Mouse (Mus musculus) heart, postnatal 25 days (tissue): ENCODE measurements around the gene Agbl1. TPM values are rescaled to one million over a fixed set of nuclear protein-coding genes. Genes with fewer than 3 reads are reported as not detected.
"Not testable (repeated sequence)": the region's sequence is repeated elsewhere in the genome, so short reads cannot be mapped to it uniquely, and the experiment has no call there.

Experiments
- DNase-seq: peaks from one replicate; pipeline ENCODE4 v3.0.0; 2022; ENCODE audit warnings: low spot score
- intact Hi-C: fragments of 180-260 bp; cut with DNase I; formaldehyde crosslinking; loops from one replicate; pipeline ENCODE4 v1.15.1; 2025
- total RNA-seq, 2 experiments: library from RNA; stranded (reverse); gene quantifications; 2 replicates each; pipeline ENCODE4 v1.2.3; 2021

Gene Agbl1
- total RNA-seq, 2 experiments from 2014 or later = 0.08 to 0.23 TPM

DNA sequence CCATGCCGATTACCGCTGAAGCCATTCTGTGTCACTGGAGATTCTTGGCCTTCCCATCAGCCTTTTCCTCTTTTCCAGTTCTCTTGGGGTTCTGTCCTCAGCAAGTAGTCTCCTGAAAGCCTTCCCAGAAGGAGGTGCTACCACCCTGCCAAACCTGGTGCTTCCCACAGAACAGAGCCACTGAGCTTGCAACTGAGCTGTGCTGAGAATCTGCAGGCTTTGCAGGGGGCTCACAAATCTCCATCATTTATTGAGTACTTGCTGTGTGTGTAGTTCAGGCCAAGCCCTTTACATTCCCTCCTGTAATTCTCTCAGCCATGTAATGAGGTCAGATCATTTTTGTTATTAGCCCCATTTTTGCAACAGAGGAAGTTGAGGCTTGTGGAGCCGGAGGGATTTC, 322.2 kb downstream of the Agbl1 start:
- intact Hi-C loops = no loop called here
- DNase-seq = no peak

DNA sequence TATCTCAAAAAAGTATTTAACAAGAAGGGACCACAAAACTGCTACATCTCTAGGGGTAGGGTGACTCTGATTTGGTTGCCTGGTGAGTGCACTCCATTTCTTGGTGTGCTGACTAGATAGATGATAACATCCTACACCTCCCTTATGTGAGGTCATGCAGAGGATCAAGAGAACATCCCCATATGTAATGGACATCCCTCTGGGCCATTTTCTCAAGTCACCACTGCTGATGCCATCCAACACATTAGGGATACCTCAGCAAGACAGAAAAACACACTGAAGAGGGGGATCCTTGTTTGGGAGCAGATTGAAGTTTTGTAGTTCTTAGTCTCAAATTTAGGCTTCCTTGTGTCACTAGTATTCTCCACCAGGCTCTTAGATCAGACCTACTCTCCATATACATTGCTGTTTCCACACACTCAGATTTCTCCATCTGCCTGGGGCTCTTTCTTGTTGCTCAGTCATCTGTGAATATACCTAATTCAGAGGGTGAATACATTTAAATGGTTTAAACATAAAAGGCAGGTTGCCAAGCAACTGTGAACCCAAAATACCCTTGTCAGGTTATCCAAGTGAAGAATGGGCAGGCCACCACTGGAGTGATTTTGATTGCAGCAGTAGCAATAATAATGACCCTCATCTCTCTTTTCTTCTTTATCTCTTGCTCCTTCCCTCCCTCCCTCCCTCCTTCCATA, 331.0 kb downstream of the Agbl1 start:
- no peak for DNase-seq
- intact Hi-C loops = no loop called here

DNA sequence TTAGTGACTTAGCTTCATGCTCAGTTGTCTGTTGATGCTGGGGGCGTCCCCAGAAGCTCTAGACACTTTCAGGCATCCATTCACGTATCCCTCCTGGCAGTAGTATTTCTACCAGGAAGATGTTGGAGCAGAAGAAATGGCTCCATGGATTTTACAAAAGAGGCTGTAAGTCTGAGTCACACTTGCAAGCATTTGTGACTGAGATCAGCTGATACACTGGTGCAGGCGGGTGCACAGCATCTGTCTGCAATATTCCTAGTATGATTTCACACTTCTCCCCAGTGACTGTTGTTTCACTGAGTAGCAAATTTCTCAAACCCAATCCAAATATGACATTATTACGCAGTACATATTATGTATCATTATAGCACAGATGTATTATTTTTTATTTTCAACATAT, 332.8 kb downstream of the Agbl1 start:
- intact Hi-C loops = no loop called here
- DNase-seq = no peak

GRCm38 (mm10) chr7:76594566-76595079, 364.9 kb downstream of the Agbl1 start:
- intact Hi-C loops = no loop called here
- DNase-seq = no peak

DNA sequence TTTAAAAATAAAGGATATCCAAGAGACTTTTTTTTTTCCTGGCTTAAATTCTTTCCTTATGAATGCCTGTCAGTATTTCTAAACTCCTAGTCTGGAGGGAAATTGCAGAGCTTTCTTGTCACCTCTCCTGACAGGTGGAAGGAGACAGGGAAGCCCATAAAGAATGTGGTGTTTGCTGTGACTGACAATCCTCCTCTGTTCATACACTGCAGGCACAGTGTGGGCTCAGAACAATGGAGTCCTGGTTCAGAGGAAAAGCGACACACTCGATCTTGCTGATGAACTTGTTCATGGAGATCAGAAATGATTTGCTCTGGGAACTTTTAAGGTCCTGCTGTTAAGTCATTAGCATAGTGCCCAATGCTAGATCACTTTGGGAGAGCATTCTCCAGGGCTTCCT, 368.1 kb downstream of the Agbl1 start:
- intact Hi-C loops = no loop called here
- DNase-seq = no peak

- no peak for DNase-seq
- intact Hi-C loops = no loop called here
Observed at GRCm38 (mm10) chr7:76600050-76600690, 370.5 kb downstream of the Agbl1 start.

GRCm38 (mm10) chr7:76629528-76629927, 399.8 kb downstream of the Agbl1 start:
- intact Hi-C loops = no loop called here
- no peak for DNase-seq

GRCm38 (mm10) chr7:76650984-76651383, 421.3 kb downstream of the Agbl1 start:
- intact Hi-C loops = no loop called here
- DNase-seq = no peak

DNA sequence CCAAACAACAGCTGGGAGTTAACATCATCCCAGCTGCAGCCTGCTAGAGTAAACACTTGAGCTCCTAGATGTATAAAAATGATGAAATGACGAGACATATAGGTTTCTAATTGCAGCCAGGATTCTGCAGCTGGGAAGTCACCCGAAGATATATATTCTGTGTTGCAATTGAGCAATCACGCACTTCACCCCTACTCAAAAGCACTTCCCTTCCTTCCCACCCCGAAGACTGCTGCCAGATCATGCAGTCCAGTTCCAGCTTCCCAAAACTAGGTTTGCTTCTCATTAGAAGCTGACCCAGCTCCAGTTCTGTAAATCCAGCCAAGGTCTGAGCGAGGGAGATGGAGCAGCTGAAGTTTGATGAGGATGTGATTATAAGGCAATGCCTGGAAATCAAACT, 431.4 kb downstream of the Agbl1 start:
- intact Hi-C loops = no loop called here
- peak; percentile 21 for DNase-seq

DNA sequence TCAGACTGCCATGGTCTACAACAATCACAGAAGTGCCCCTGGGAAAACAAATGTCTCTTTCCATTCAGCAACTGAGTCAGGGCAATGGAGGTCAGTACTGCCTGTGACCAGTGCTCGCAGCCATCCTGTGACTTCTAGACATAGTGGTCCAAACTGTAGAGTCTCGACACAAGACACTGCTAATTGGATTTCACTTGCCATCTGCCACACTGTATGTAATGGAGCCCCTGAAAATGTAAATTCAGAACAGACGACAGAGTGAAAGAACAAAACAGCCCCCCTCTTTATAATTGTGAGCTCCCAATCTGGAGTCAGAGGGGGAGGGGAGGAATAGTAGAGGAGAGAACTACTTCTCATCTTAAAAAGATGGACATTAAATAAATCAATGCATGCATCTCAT, 445.2 kb downstream of the Agbl1 start:
- intact Hi-C loops = no loop called here
- DNase-seq = no peak

- intact Hi-C loops = no loop called here
- DNase-seq = no peak
Observed at GRCm38 (mm10) chr7:76701224-76701623, 471.5 kb downstream of the Agbl1 start.

- DNase-seq, intact Hi-C loops: not testable (repeated sequence)
Observed at GRCm38 (mm10) chr7:76732220-76732619, 502.5 kb downstream of the Agbl1 start.

- DNase-seq = no peak
- intact Hi-C loops = no loop called here
Observed at GRCm38 (mm10) chr7:76777237-76777855, 547.7 kb downstream of the Agbl1 start.

DNA sequence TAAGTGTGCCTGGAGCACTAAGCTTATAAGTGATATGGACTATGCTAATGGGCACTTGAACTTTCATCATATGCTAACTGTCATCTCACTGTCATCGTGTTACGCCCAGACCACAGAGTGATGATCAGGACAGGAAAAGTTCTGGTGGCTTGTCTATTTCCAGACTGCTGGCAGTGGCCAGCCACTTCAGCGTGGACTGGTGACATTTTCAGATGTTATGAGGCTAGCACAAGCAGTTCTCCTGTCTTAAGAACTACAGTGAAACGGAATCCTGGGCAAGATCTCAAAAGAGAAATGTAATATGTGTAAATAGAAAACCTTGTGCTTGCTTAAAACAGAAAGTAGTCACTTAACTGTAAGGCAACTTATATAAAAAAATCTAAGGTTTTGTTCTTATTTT, 550.8 kb downstream of the Agbl1 start:
- DNase-seq = no peak
- intact Hi-C loops = no loop called here

- DNase-seq = no peak
- intact Hi-C loops = no loop called here
Observed at GRCm38 (mm10) chr7:76788561-76789306, 559.0 kb downstream of the Agbl1 start.

DNA sequence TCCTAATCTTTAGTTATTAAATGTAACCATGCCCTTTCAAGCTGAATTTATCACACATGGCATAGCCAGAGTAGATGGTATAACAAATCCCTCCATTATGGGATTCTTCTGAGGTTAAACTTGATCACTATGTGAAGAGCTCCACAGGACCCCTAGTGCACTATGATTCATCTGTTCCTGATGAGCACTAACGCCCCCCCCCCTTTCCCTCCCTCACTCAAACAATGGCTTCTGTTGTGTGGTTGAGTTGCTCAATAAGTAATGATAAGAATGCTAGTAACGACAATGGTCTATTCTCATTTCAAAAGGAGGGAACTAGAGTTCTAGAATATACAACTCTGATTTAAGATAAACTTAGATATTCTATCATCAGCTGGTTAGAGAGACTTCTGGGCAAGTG, 560.4 kb downstream of the Agbl1 start:
- DNase-seq = no peak
- intact Hi-C loops = no loop called here

DNA sequence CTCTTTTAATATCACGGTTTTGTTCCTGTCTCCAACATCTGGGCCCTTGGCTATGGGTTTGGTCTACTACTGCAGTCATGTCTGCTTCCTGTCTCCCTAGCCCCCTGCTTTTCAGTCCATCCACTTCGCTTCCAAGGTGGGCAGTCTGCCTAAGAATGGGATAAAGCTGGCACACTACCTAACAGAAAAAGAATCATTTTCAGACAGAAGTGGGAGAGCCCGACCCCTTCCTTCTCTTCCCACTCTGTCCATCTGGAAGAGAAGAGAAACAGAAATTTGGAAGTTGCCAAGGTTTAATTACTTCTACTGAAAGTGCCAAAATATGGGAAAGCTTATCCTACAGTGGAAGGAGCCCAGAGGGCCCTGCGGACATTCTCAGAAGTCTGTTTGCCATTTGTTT, 561.6 kb downstream of the Agbl1 start:
- intact Hi-C loops = no loop called here
- DNase-seq = no peak

DNA sequence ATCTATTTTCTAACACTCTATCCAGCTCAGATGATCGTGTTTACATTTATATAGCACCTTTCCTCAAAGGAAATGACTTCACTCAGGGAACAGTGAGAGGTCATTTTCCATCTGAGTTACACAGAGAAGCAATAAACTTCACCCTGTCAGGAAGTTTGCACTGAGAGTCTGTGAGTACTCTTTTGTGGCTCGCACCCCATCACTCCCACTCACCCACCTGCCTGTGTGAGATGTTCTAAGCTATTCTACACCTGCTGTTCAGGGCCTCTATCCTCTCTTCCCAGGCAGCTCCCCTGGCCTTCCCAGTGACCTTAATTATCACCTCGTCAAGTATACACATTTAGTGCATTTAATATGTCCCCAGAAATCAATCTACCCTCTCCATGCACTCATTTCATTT, 580.3 kb downstream of the Agbl1 start:
- intact Hi-C loops = no loop called here

GRCm38 (mm10) chr7:76820571-76820970, 590.9 kb downstream of the Agbl1 start:
- intact Hi-C loops = no loop called here
- no peak for DNase-seq

More for the DNA sequence above, 580.3 kb downstream of the Agbl1 start:
- DNase-seq = no peak

- no peak for DNase-seq
- intact Hi-C loops = no loop called here
Observed at GRCm38 (mm10) chr7:76842146-76842545, 612.5 kb downstream of the Agbl1 start.
